Mouse (Mus musculus) limb, embryonic 13.5 days (tissue): ENCODE results near the gene Ccno. TPM values are rescaled to one million over a fixed set of nuclear protein-coding genes. Genes with fewer than 3 reads are reported as not detected.

Experiments used
- microRNA counts: library from miRNA; unstranded; fragments of <30 nt; microRNA quantifications from one replicate; lab custom pipeline; 2016
- microRNA-seq: library from miRNA; unstranded; fragments of <30 nt; microRNA quantifications from one replicate; pipeline ENCODE4, GENCODE M21; 2016
- polyA plus RNA-seq: library from polyadenylated mRNA; unstranded; fragments of >200 nt; fragmentation: Nextera tagmentation; extraction: Ambion mirVana; gene quantifications from 2 replicates; pipeline ENCODE4 v1.2.1, GENCODE M21; 2015

Ccno gene
- polyA plus RNA-seq, 1 experiment from 2014 or later, result 0.23 TPM

MicroRNAs encoded within 50 kb of the gene (microRNA counts, 519-probe panel; counts per million panel counts)
- 1,461 counts per million, percentile 15 among the panel's probes with 10 or more counts for microRNA mmu-miR-449a (lab: Ali Mortazavi, UCI)
- microRNA mmu-miR-449b (lab: Ali Mortazavi, UCI), result not detected
- microRNA mmu-miR-449c (lab: Ali Mortazavi, UCI), result not detected

Small RNA genes lying within 50 kb of the gene (microRNA-seq; reads per million reads assigned to microRNA genes)
- gene Mir449a, result 61.5 reads per million, percentile 46 among the genes with 10 or more reads in this experiment
- gene Mir449b, result not detected
- not detected for gene Mir449c

Other genes starting within 250 kb of the Ccno start
- 53.8 and 55.0 TPM in 2 replicates for gene Plpp1, start 187.0 kb upstream of the Ccno start, polyA plus RNA-seq
- 71.6 and 77.8 TPM in 2 replicates for gene Mtrex, start 60.4 kb upstream of the Ccno start, polyA plus RNA-seq
- 31.3 and 34.5 TPM in 2 replicates for gene Dhx29, start 60.3 kb upstream of the Ccno start, polyA plus RNA-seq
- gene Mcidas, start 6.0 kb downstream of the Ccno start, polyA plus RNA-seq, result not detected in 2 replicates
- not detected in 2 replicates for gene Cdc20b, start 47.3 kb downstream of the Ccno start, polyA plus RNA-seq
- gene Gpx8, start 58.6 kb downstream of the Ccno start, polyA plus RNA-seq, result 201 and 206 TPM in 2 replicates
- not detected in 2 replicates for gene Gzma, start 113.2 kb downstream of the Ccno start, polyA plus RNA-seq
- 3.0 TPM in 2 replicates for gene Esm1, start 221.9 kb downstream of the Ccno start, polyA plus RNA-seq
- not detected in 2 replicates for gene Gzmk, start 238.1 kb downstream of the Ccno start, polyA plus RNA-seq